Mouse (Mus musculus): ENCODE data around the gene Pfkl.
A peak's percentile ranks its signal among the peaks of the same experiment; 100 is the strongest.

DNA sequence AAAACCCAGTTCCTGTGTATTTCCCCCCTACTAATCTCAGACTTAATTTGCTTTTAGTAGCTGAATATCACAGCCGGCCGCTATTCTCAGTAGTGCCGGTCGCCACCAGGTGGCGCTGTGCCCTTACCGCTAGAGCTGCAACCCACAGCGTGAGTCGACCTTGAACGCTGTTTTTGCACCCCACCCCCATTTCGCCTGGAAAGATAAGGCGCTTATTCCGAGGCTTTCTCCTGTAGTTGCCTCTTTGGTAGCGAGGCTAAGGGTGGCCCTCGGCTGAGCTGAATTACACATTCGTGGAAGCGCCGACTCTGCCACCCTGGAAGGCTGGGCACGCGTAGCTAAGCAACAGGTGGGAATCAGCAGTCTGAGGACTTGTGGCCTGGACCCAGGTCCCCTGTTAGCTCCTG lies 8.9 kb upstream of the Pfkl start:
- TF ChIP-seq POLR2A (IDR thresholded peaks at IDR 0.05; ENCODE audit: control insufficient read depth in 1 of 2, insufficient read depth in 1 of 2, low read depth in 1 of 2, low read length in 2 of 2, poor library complexity in 1 of 2) = peak in 1 of 2 experiments; percentile 48; a peak in 1 of 4 replicates
- TF ChIP-seq HCFC1 (IDR thresholded peaks at IDR 0.05; ENCODE audit: low read depth, low read length) = 0 out of 2 replicates have a peak, but pooled peaks have one; percentile 55
- TF ChIP-seq ZKSCAN1 (IDR thresholded peaks at IDR 0.05; ENCODE audit: low read depth, low read length) = peak; percentile 55
- no peak for TF ChIP-seq MYC (IDR thresholded peaks at IDR 0.05; ENCODE audit: low read depth, low read length)
- TF ChIP-seq ZNF384 (IDR thresholded peaks at IDR 0.05; ENCODE audit: low read depth, low read length) = no peak
- TF ChIP-seq SIN3A (IDR thresholded peaks at IDR 0.05; ENCODE audit: low read length) = peak; percentile 78
- peak; percentile 92 to 98 (median 98) for TF ChIP-seq CTCF (IDR thresholded peaks at IDR 0.05 in 2 of 3, conservative IDR thresholded peaks at IDR 0.05 in 1 of 3; ENCODE audit: control insufficient read depth in 1 of 3, insufficient read depth in 1 of 3, low read depth in 2 of 3, low read length in 3 of 3, poor library complexity in 1 of 3, severe bottlenecking in 1 of 3)
- TF ChIP-seq KAT2A (conservative IDR thresholded peaks at IDR 0.05; ENCODE audit: low read depth, low read length) = no peak
- no peak for TF ChIP-seq USF1 (IDR thresholded peaks at IDR 0.05; ENCODE audit: low read depth, low read length)
- TF ChIP-seq RCOR1 (IDR thresholded peaks at IDR 0.05; ENCODE audit: low read depth, low read length) = no peak

Data from MEL (cell line).